Mouse (Mus musculus) lung, postnatal 0 days (tissue): ENCODE data around the gene Ptprg. TPM values are rescaled to one million over a fixed set of nuclear protein-coding genes. Genes with fewer than 3 reads are reported as not detected.
A peak's percentile ranks its signal among the peaks of the same experiment; 100 is the strongest.

Source experiments
- ATAC-seq: fragments of 200-750 bp; cut with Nextera tagmentation; 2 replicates; pipeline ENCODE4 v1.8.0; 2017; ENCODE audit warnings: moderate library complexity
- DNase-seq: peaks from one replicate; pipeline ENCODE4 v3.0.0-alpha.2; 2016; ENCODE audit warnings: low spot score
- H3K27ac ChIP-seq: fragments of 300-500 bp; sonication (generic); 2 replicates; pipeline ENCODE4 v1.5.1; 2014; ENCODE audit warnings: antibody characterized with exemption, mild to moderate bottlenecking, low read length, mixed read lengths
- H3K27me3 ChIP-seq: fragments of 300-500 bp; sonication (generic); replicated peaks from 2 replicates; pipeline ENCODE4 v1.6.1; 2014; ENCODE audit warnings: low read length, mixed read lengths; ENCODE audit not compliant: insufficient read depth
- H3K36me3 ChIP-seq: fragments of 300-500 bp; sonication (generic); 2 replicates; pipeline ENCODE4 v1.6.1; 2014; ENCODE audit warnings: low read length, mixed read lengths; ENCODE audit not compliant: insufficient read depth
- H3K4me1 ChIP-seq: fragments of 300-500 bp; sonication (generic); 2 replicates; pipeline ENCODE4 v1.6.1; 2014; ENCODE audit warnings: antibody characterized with exemption, low read depth, low read length, mixed read lengths; ENCODE audit not compliant: insufficient read depth
- H3K4me2 ChIP-seq: fragments of 300-500 bp; sonication (generic); replicated peaks from 2 replicates; pipeline ENCODE4 v1.6.1; 2014; ENCODE audit warnings: low read depth, mild to moderate bottlenecking, low read length, moderate library complexity, mixed read lengths
- H3K4me3 ChIP-seq: fragments of 300-500 bp; sonication (generic); 2 replicates; pipeline ENCODE4 v1.5.1; 2014; ENCODE audit warnings: low read depth, low read length
- H3K9ac ChIP-seq: fragments of 300-500 bp; sonication (generic); replicated peaks from 2 replicates; pipeline ENCODE4 v1.6.1; 2014; ENCODE audit warnings: low read depth, mild to moderate bottlenecking
- H3K9me3 ChIP-seq: fragments of 300-500 bp; sonication (generic); 2 replicates; pipeline ENCODE4 v1.6.1; 2016; ENCODE audit warnings: low read length, mixed read lengths
- CTCF ChIP-seq: IDR thresholded peaks from 2 replicates; pipeline ENCODE4 v1.5.1; 2016; ENCODE audit warnings: antibody characterized with exemption, mild to moderate bottlenecking
- EP300 ChIP-seq: IDR thresholded peaks from 2 replicates; pipeline ENCODE4 v1.6.1; 2016; ENCODE audit warnings: antibody characterized with exemption, mild to moderate bottlenecking, control low read depth
- WGBS: fragments of 180-500 bp; shearing (Covaris S2); extraction: QIAGEN DNeasy Blood & Tissue Kit; methylation state at CpG from one replicate; pipeline ENCODE4 v1.1.7; 2014; 5-methylcytosine and 5-hydroxymethylcytosine counted together
- polyA plus RNA-seq: library from polyadenylated mRNA; unstranded; fragments of >200 nt; fragmentation: Nextera tagmentation; extraction: Ambion mirVana; gene quantifications from 2 replicates; pipeline ENCODE4 v1.2.1, GENCODE M21; 2015

Ptprg gene
- polyA plus RNA-seq, 1 experiment from 2014 or later = 19.4 TPM

DNA sequence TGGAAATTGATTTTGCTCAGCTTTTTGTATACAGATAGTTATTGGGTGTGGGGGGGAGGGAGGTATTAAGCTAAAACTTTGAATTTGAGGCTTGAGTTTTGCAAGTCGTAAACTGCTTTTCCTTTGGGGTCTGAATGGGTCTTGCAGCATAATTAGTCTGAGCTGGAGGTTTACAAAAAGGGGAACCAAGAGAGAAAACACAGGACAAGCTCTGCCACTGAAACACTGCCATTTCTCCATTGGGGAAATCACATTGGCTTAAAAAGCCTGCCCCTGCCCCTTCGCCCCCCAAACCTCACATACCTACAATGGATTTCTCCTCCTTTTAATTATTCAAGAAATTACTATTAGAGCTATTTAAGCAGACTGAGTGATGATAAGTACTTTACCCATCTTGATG, 156.0 kb downstream of the Ptprg start:
- DNase-seq (no peak), ATAC-seq (no peak)
- H3K9me3 ChIP-seq = no peaks in the 10 kb centered on the region
- H3K27me3 ChIP-seq = no peaks in the 10 kb centered on the region
- no peaks in the 10 kb centered on the region for H3K36me3 ChIP-seq
- no peak overlapping the region for H3K27ac ChIP-seq
- TF ChIP-seq CTCF (no peak), EP300 (no peak)
- H3K4me2 ChIP-seq = no peak overlapping the region
- no peak overlapping the region for H3K4me3 ChIP-seq
- H3K9ac ChIP-seq = no peak overlapping the region
- H3K4me1 ChIP-seq = no peaks in the 10 kb centered on the region
- WGBS = 80% methylated on average over 2 of the region's 2 CpGs

- no peak for ATAC-seq
- Histone ChIP-seq H3K27ac (no peak overlapping the region), H3K9ac (no peak overlapping the region), H3K9me3 (no peaks in the 10 kb centered on the region), H3K4me2 (no peak overlapping the region), H3K36me3 (no peaks in the 10 kb centered on the region), H3K4me1 (no peaks in the 10 kb centered on the region), H3K27me3 (no peaks in the 10 kb centered on the region), H3K4me3 (no peak overlapping the region)
- no peak for TF ChIP-seq CTCF
- no peak for TF ChIP-seq EP300
- no peak for DNase-seq
- WGBS = 34% methylated on average over 8 of the region's 8 CpGs
Observed at GRCm38 (mm10) chr14:11709798-11710197, 156.5 kb downstream of the Ptprg start.

DNA sequence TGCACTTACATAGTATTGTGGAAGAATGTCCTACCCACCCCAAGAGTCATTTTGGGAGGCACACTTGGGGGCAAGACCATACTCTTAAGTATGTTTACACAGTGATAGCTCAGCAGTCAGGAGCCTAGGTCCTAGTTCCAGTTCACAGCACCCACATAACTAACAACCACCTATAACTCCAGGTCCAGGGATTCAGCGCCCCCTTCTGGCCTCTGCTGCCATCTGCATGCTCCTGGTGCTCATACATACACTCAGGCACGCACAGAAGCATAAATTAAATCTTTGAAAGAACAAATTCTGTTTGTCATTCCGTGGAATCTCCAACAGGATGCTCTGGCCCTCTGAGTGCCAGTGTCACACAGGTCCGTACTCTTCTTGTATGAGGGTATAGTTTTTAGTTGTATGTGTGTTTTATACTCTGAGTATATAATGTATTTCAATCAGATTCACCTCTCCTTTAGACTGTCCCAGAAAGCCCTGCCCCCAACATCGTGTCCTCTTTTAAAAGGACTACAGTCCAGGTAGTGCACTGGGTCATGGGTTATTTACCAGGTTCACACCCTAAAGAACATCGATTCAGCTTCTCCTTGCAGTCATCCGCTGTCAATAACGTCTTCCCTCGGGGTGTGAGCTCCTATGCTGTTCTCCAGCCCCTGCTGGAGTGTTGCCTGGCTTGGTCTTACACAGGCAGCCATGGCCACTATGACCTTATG, 157.2 kb downstream of the Ptprg start:
- H3K27me3 ChIP-seq = no peaks in the 10 kb centered on the region
- no peak overlapping the region for H3K4me2 ChIP-seq
- H3K27ac ChIP-seq = no peak overlapping the region
- no peaks in the 10 kb centered on the region for H3K4me1 ChIP-seq
- 85% methylated on average over 9 of the region's 9 CpGs for WGBS
- no peak overlapping the region for H3K4me3 ChIP-seq
- H3K9me3 ChIP-seq = no peaks in the 10 kb centered on the region
- no peak overlapping the region for H3K9ac ChIP-seq
- DNase-seq (no peak), ATAC-seq (no peak)
- no peaks in the 10 kb centered on the region for H3K36me3 ChIP-seq
- TF ChIP-seq CTCF (peak; percentile 26), EP300 (no peak)

GRCm38 (mm10) chr14:11712146-11712545, 158.8 kb downstream of the Ptprg start:
- no peak overlapping the region for H3K27ac ChIP-seq
- ATAC-seq = no peak
- no peaks in the 10 kb centered on the region for H3K36me3 ChIP-seq
- H3K9me3 ChIP-seq = no peaks in the 10 kb centered on the region
- DNase-seq = no peak
- H3K9ac ChIP-seq = no peak overlapping the region
- WGBS = 96% methylated on average over 6 of the region's 6 CpGs
- TF ChIP-seq CTCF = no peak
- TF ChIP-seq EP300 = no peak
- no peaks in the 10 kb centered on the region for H3K27me3 ChIP-seq
- H3K4me1 ChIP-seq = no peaks in the 10 kb centered on the region
- H3K4me3 ChIP-seq = no peak overlapping the region
- H3K4me2 ChIP-seq = no peak overlapping the region

DNA sequence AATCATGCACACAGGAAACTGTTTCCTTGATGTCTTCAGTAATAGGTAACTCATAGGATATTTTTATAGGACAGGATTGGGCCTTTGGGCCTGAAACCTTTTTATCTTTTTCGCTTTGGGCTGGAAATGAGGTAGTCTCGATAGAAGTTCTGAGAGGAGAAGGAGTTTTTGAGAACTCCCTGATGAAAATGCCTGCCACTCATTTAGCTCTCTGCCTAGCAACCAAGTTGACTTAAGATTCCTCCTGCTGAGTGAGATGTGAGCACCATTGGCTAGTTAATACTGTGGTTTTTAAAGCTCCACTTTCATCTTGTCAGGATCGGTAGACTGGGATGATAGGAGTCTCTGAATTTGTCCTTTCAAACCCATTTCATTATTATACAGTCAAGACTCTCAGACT, 162.9 kb downstream of the Ptprg start:
- Histone ChIP-seq H3K27ac (no peak overlapping the region), H3K9ac (no peak overlapping the region), H3K9me3 (no peaks in the 10 kb centered on the region), H3K4me2 (no peak overlapping the region), H3K4me1 (no peaks in the 10 kb centered on the region), H3K27me3 (no peaks in the 10 kb centered on the region), H3K36me3 (no peaks in the 10 kb centered on the region), H3K4me3 (no peak overlapping the region)
- WGBS = 71% methylated on average over 3 of the region's 3 CpGs
- DNase-seq (no peak), ATAC-seq (no peak)
- TF ChIP-seq EP300 (no peak), CTCF (no peak)

DNA sequence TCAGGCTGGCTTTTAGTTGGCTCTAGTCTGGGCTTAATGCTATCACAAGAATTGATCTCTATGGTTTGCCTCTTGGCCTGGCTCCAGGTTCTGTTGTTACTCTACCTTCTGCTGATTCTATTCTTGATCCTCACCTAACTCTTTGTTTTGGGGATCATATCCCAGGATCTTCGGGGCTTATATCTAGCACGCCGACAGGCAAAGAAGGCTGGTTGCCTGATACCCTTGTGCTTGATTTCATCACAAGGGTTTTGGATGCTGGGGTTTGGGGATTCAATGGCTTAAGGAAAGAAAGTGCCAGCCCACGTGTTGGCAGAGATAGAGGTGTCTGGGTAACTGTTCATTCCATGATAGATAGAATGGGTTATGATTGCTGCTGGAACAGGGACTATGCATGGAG, 164.9 kb downstream of the Ptprg start:
- no peak overlapping the region for H3K4me3 ChIP-seq
- H3K27ac ChIP-seq = no peak overlapping the region
- H3K4me2 ChIP-seq = no peak overlapping the region
- no peaks in the 10 kb centered on the region for H3K36me3 ChIP-seq
- 87% methylated on average over 4 of the region's 4 CpGs for WGBS
- no peak overlapping the region for H3K9ac ChIP-seq
- no peaks in the 10 kb centered on the region for H3K4me1 ChIP-seq
- ATAC-seq (no peak), DNase-seq (no peak)
- H3K27me3 ChIP-seq = no peaks in the 10 kb centered on the region
- TF ChIP-seq EP300 (no peak), CTCF (no peak)
- H3K9me3 ChIP-seq = no peaks in the 10 kb centered on the region

- Histone ChIP-seq H3K27me3 (no peaks in the 10 kb centered on the region), H3K4me1 (no peaks in the 10 kb centered on the region), H3K27ac (no peak overlapping the region), H3K4me2 (no peak overlapping the region), H3K9me3 (no peaks in the 10 kb centered on the region), H3K4me3 (no peak overlapping the region), H3K9ac (no peak overlapping the region), H3K36me3 (no peaks in the 10 kb centered on the region)
- TF ChIP-seq EP300 = no peak
- 54% methylated on average over 7 of the region's 7 CpGs for WGBS
- ATAC-seq (no peak), DNase-seq (no peak)
Observed at GRCm38 (mm10) chr14:11719259-11719658, 165.9 kb downstream of the Ptprg start.
